Mouse (Mus musculus) embryonic facial prominence, embryonic 14.5 days (tissue): ENCODE results near the gene Gm5431. TPM values are rescaled to one million over a fixed set of nuclear protein-coding genes. Genes with fewer than 3 reads are reported as not detected.
A peak's percentile ranks its signal among the peaks of the same experiment; 100 is the strongest.

ENCODE experiments used
- ATAC-seq: fragments of 200-750 bp; cut with Nextera tagmentation; 2 replicates; pipeline ENCODE4 v1.8.0; 2017; ENCODE audit warnings: low read depth, moderate number of reproducible peaks, moderate TSS enrichment
- DNase-seq: peaks from one replicate; pipeline ENCODE4 v3.0.0-alpha.2; 2015; ENCODE audit warnings: low spot score
- H3K27ac ChIP-seq: fragments of 300-500 bp; sonication (generic); replicated peaks from 2 replicates; pipeline ENCODE4 v1.5.1; 2014; ENCODE audit warnings: low read depth, mild to moderate bottlenecking, low read length, moderate library complexity
- H3K27me3 ChIP-seq: fragments of 300-500 bp; sonication (generic); replicated peaks from 2 replicates; pipeline ENCODE4 v1.6.1; 2014; ENCODE audit warnings: low read length; ENCODE audit not compliant: control insufficient read depth, insufficient read depth
- H3K36me3 ChIP-seq: fragments of 300-500 bp; sonication (generic); 2 replicates; pipeline ENCODE4 v1.6.1; 2014; ENCODE audit warnings: low read length, mixed read lengths; ENCODE audit not compliant: control insufficient read depth, insufficient read depth
- H3K4me1 ChIP-seq: fragments of 300-500 bp; sonication (generic); 2 replicates; pipeline ENCODE4 v1.6.1; 2014; ENCODE audit warnings: antibody characterized with exemption, low read length; ENCODE audit not compliant: control insufficient read depth, insufficient read depth
- H3K4me2 ChIP-seq: fragments of 300-500 bp; sonication (generic); 2 replicates; pipeline ENCODE4 v1.6.1; 2014; ENCODE audit warnings: low read depth, mild to moderate bottlenecking, low read length, moderate library complexity, mixed read lengths
- H3K4me3 ChIP-seq: fragments of 300-500 bp; sonication (generic); 2 replicates; pipeline ENCODE4 v1.5.1; 2014; ENCODE audit warnings: low read depth, mild to moderate bottlenecking, low read length
- H3K9ac ChIP-seq: fragments of 300-500 bp; sonication (generic); 2 replicates; pipeline ENCODE4 v1.6.1; 2014; ENCODE audit warnings: low read depth, mild to moderate bottlenecking, low read length, moderate library complexity, mixed read lengths
- H3K9me3 ChIP-seq: fragments of 300-500 bp; sonication (generic); 2 replicates; pipeline ENCODE4 v1.6.1; 2016; ENCODE audit warnings: low read length; ENCODE audit not compliant: control insufficient read depth
- WGBS: fragments of 180-500 bp; shearing (Covaris S2); extraction: QIAGEN DNeasy Blood & Tissue Kit; methylation state at CpG from one replicate; pipeline ENCODE4 v1.1.7; 2014; 5-methylcytosine and 5-hydroxymethylcytosine counted together
- polyA plus RNA-seq: library from polyadenylated mRNA; unstranded; fragments of >200 nt; fragmentation: Nextera tagmentation; extraction: Ambion mirVana; gene quantifications from 2 replicates; pipeline ENCODE4 v1.2.1, GENCODE M21; 2014

Gm5431 gene
- polyA plus RNA-seq, 1 experiment from 2014 or later, result 0.36 TPM

DNA sequence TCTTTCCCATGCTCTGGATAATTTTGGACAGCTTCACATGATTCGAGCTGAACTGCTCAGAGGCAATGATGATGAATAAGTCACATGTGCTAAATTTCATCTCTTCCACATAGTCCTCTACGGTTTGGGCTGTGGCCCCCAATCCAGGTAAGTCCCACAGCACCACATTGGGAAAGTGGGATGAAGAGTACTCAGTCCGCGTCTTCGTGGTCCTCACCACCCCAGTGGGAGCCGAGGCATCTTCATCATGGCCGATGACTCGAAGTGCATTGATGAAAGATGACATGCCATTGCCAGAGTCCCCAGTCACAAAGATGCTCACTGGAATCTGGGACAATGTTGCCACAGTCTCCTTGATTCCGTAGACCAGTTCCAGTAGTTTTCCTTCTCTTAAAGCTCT, 35.5 kb downstream of the Gm5431 start:
- WGBS, result 94% methylated on average over 9 of the region's 9 CpGs
- DNase-seq, result no peak
- ATAC-seq, result no peak

DNA sequence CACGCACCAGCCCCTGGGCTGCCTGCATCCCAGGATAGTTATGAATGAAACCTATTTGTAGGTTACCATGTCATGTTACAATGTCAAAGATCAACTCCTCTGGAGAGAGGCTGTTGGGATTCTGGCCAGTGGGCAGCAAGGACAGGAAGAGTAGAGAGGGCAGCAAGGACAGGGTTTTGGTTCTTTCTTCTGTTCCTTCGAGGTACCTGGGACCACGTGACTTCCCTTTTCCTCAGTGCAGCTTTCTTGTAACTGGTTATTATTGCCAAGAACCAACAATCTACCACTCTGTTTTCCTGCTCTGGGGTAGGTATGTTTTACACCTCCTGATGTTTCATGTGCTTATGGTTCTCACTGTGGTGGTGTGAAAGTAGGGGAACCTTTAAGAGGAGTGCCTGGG, 38.2 kb downstream of the Gm5431 start:
- no peaks in the 10 kb centered on the region for H3K27me3 ChIP-seq
- H3K9me3 ChIP-seq, result no peaks in the 10 kb centered on the region
- no peak overlapping the region for H3K9ac ChIP-seq
- 83% methylated on average over 3 of the region's 3 CpGs for WGBS
- no peak overlapping the region for H3K4me2 ChIP-seq
- H3K4me1 ChIP-seq, result no peaks in the 10 kb centered on the region
- no peak overlapping the region for H3K27ac ChIP-seq
- no peak for ATAC-seq
- no peak for DNase-seq
- H3K36me3 ChIP-seq, result no peaks in the 10 kb centered on the region
- H3K4me3 ChIP-seq, result no peak overlapping the region

More for the DNA sequence above, 35.5 kb downstream of the Gm5431 start:
- H3K4me2 ChIP-seq, result no peak overlapping the region
- H3K9me3 ChIP-seq, result no peaks in the 10 kb centered on the region
- H3K36me3 ChIP-seq, result no peaks in the 10 kb centered on the region
- no peak overlapping the region for H3K4me3 ChIP-seq
- no peak overlapping the region for H3K9ac ChIP-seq
- H3K27ac ChIP-seq, result no peak overlapping the region
- no peaks in the 10 kb centered on the region for H3K27me3 ChIP-seq
- H3K4me1 ChIP-seq, result 0 out of 2 replicates have a peak, but pooled peaks cover under 1% of the 10 kb centered on the region

DNA sequence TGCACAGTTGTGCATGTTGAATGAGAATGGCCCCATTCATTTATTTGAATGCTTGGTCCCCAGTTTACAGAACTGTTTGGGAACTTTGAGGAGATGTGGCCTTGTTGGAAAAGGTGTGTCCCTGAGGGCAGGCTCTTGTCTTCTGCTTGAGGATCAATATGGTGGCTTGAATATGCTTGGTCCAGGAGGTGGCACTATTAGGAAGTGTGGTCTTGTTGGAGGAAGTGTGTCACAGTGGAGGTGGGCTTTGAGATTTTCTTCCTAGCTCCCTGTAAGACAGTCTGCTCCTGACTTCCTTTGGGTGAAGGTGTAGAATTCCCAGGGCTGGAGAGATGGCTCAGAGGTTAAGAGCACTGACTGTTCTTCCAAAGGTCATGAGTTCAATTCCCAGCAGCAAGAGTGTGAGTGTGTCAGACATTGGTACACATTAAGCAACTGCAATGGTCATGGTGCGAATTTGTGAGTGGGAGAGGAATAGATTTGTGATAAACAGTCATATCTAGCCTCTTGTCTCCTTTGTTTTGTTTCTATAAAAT, 39.2 kb downstream of the Gm5431 start:
- H3K27me3 ChIP-seq, result no peaks in the 10 kb centered on the region
- DNase-seq, result no peak
- no peak overlapping the region for H3K4me2 ChIP-seq
- H3K9ac ChIP-seq, result no peak overlapping the region
- no peak overlapping the region for H3K27ac ChIP-seq
- ATAC-seq, result no peak
- 88% methylated on average over 1 of the region's 1 CpGs for WGBS
- H3K36me3 ChIP-seq, result no peaks in the 10 kb centered on the region
- H3K4me1 ChIP-seq, result no peaks in the 10 kb centered on the region
- H3K9me3 ChIP-seq, result no peaks in the 10 kb centered on the region
- no peak overlapping the region for H3K4me3 ChIP-seq

DNA sequence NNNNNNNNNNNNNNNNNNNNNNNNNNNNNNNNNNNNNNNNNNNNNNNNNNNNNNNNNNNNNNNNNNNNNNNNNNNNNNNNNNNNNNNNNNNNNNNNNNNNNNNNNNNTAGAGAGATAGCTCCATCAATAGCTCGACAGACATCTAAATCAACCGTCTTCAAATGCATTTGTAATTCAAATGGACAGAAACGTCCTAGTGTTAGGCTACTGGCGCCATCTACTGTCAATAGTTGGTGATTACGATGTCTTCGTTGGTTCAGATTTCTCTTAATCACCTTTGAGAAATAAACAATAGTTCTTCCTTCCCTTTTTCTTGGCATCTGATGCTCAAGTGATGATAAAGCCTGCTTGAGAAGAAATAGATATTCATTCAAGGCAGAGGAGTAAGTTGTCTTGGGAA, 43.0 kb downstream of the Gm5431 start:
- Histone ChIP-seq H3K4me2 (peak overlapping the region; percentile 75), H3K27me3 (no peaks in the 10 kb centered on the region), H3K36me3 (no peaks in the 10 kb centered on the region), H3K4me1 (peaks cover 9% of the 10 kb centered on the region), H3K27ac (no peak overlapping the region), H3K9ac (no peak overlapping the region), H3K9me3 (no peaks in the 10 kb centered on the region), H3K4me3 (peak overlapping the region; percentile 61; the same call in 1 of the 2 replicates)
- ATAC-seq (no peak), DNase-seq (peak; percentile 81)
- WGBS, result under 1% methylated on average over 6 of the region's 6 CpGs

DNA sequence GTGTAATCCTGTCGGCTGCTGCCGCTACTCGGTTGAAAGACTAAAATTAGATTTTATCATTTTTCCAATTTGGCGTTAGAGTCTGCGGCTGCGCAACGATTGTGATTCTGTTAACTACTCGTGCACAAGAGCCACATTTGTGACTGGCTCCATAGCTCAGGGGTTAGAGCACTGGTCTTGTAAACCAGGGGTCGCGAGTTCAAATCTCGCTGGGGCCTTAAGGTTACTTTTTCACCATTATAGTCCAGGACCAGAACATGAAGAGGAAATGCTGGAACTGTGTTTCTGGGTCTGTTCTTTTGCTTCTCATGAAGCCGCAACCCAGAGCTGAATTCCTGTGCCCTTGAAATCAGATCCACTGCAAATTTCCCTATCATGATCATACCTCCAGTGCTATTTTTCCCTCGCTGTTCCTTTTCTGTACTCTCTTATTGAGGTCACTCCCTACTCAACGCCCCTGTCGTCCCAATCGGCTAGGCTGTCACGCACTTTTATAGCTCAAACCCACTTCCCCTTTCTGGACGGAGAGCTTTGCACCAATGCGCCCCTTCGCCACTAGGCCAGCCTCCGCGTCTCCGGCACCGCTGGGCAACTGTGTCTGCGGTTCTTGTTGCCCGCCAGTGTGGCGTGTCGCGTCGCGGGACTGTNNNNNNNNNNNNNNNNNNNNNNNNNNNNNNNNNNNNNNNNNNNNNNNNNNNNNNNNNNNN, 48.4 kb downstream of the Gm5431 start:
- Histone ChIP-seq H3K27ac (no peak overlapping the region), H3K4me2 (peak overlapping the region; percentile 75), H3K4me1 (peaks cover 12% of the 10 kb centered on the region), H3K4me3 (peak overlapping the region; percentile 61), H3K9ac (peak overlapping the region; percentile 66), H3K27me3 (peaks cover 6% of the 10 kb centered on the region; the same call in 1 of the 2 replicates), H3K9me3 (no peaks in the 10 kb centered on the region), H3K36me3 (no peaks in the 10 kb centered on the region)
- ATAC-seq (peak; percentile 64), DNase-seq (peak; percentile 89)
- under 1% methylated on average over 31 of the region's 31 CpGs for WGBS

DNA sequence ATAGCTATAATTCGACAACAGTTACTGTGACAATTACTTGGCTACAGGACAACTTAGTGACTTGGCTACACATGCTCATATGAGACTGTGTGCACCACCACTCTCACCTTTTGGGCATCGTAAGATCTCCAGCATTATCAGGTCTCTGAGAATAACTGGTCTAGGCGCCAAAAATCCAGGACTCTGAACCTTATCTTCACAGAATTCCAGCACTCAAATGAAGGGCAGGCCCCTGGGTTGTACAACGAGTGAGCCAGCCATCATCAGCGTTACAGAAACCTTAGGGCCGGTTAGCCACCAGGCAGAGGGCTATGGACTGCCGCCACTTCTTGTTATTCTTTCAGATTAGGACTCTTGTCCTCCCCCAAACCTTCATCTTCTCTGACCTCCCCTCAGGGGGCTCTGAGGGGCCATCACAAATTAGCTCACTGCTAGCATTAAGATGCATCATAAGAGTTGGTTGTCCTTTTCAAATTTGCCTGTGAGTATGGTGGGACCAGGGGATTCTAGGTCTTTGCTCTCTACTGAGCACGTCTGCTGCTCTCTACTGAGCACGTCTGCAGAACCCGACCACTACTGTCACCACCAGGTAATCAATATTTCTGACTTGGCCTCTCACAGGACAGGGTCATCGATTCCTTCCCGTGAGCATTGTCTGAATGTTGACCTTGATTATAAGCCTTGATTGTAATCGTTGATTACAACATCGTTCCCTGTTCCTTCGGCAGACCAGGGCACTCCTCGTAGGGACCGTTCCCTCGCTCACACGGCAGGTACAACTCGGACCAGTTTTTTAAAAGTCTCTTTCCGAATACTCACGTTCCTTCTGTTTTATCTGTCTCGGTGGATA, 49.2 kb downstream of the Gm5431 start:
- 10% methylated on average over 23 of the region's 23 CpGs for WGBS
- ATAC-seq, result no peak

DNA sequence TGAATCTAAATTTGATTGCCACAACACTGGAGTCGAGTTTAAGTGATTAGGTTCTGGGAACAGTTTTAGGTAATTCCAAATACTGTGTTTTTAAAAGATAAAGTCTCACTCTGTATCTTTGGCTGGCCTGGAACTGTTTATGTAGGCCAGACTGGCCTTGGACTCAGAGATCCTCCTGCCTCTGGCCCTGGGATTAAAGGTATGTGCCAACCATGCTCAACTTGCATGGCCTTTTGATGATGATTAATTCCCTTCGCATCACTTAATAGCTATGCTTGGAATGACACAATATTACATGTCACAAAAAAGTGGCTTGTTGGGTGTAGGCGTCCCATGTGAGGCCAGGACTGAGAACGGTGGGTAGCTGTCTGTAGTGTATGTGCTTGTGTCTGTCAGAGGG, 49.8 kb downstream of the Gm5431 start:
- peak overlapping the region; percentile 75 for H3K4me2 ChIP-seq
- peak overlapping the region; percentile 61; the same call in 1 of the 2 replicates for H3K4me3 ChIP-seq
- no peaks in the 10 kb centered on the region for H3K36me3 ChIP-seq
- 72% methylated on average over 4 of the region's 4 CpGs for WGBS
- H3K27ac ChIP-seq, result no peak overlapping the region
- no peaks in the 10 kb centered on the region for H3K9me3 ChIP-seq
- peaks cover 12% of the 10 kb centered on the region for H3K4me1 ChIP-seq
- peaks cover 6% of the 10 kb centered on the region; the same call in 1 of the 2 replicates for H3K27me3 ChIP-seq
- H3K9ac ChIP-seq, result no peak overlapping the region
- ATAC-seq (no peak), DNase-seq (no peak)

More for the DNA sequence above, 49.2 kb downstream of the Gm5431 start:
- DNase-seq, result no peak
- peak overlapping the region; percentile 66 for H3K9ac ChIP-seq
- peaks cover 6% of the 10 kb centered on the region; the same call in 1 of the 2 replicates for H3K27me3 ChIP-seq
- peak overlapping the region; percentile 75 for H3K4me2 ChIP-seq
- H3K4me3 ChIP-seq, result peak overlapping the region; percentile 61
- no peaks in the 10 kb centered on the region for H3K36me3 ChIP-seq
- H3K27ac ChIP-seq, result no peak overlapping the region
- peaks cover 12% of the 10 kb centered on the region for H3K4me1 ChIP-seq
- no peaks in the 10 kb centered on the region for H3K9me3 ChIP-seq

DNA sequence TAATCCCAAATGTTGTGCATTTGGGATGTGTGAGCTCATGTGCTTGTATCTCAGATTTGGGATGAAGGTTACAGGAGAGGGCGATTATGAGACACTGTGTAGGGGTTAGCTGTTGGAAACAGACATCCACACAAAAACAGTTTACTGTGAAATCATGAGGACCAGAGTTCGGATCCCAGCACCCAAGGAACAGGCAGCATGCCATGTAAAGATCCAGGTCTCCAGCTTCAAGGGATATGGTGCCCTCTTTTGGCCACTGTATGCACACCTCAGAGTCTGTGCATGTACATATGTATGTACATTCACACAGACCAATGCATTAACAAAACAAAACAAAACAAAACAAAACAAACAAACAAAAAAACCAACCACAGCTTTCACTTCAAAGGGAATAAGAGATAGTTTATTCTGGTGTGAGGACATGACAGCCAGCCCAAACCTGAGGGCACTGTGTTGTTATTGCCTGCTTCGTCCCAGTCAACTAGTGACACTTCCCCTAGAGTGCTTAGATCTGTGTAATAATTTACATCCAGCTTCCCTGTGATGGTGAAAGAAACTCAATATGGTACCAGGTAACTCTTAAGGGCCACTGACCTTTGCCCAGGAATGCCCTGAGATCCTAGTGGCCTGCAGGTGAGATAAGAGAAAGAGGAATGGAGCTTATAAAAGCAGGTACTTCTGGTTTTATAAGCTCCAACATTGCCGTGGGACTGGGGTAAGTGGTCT, 50.6 kb downstream of the Gm5431 start:
- no peak for ATAC-seq
- Histone ChIP-seq H3K27ac (no peak overlapping the region), H3K4me1 (peaks cover 12% of the 10 kb centered on the region), H3K9ac (no peak overlapping the region), H3K27me3 (peaks cover 6% of the 10 kb centered on the region; the same call in 1 of the 2 replicates), H3K4me3 (no peak overlapping the region), H3K4me2 (no peak overlapping the region), H3K9me3 (no peaks in the 10 kb centered on the region), H3K36me3 (no peaks in the 10 kb centered on the region)
- DNase-seq, result no peak
- 84% methylated on average over 4 of the region's 4 CpGs for WGBS
